Mouse (Mus musculus): ENCODE measurements around the gene Slit3. TPM values are rescaled to one million over a fixed set of nuclear protein-coding genes. Genes with fewer than 3 reads are reported as not detected.
A peak's percentile ranks its signal among the peaks of the same experiment; 100 is the strongest.

The Slit3 gene
- polyA plus RNA-seq, 1 experiment from 2014 or later, result 0.03 TPM

- no peak for ATAC-seq
Observed at GRCm38 (mm10) chr11:35096538-35096937, 24.5 kb upstream of the Slit3 start.

GRCm38 (mm10) chr11:35109781-35110180 lies 11.2 kb upstream of the Slit3 start:
- DNase-seq (ENCODE audit: low read depth, low spot score) (no peak), ATAC-seq (no peak)
- POLR2A ChIA-PET, result no interaction called here
- H3K27me3 ChIP-seq, result no peaks in the 10 kb centered on the region
- CTCF ChIA-PET, result no interaction called here
- in situ Hi-C loops (cut with MboI; ENCODE audit: low pct_unique_long_range_greater_than_20kb), result no loop called here
- TF ChIP-seq CTCF (IDR thresholded peaks at IDR 0.05), result no peak

More at GRCm38 (mm10) chr11:35096538-35096937, 24.5 kb upstream of the Slit3 start:
- ChIA-PET CTCF (no interaction called here), POLR2A (no interaction called here)
- TF ChIP-seq CTCF (IDR thresholded peaks at IDR 0.05), result no peak
- no peaks in the 10 kb centered on the region for H3K27me3 ChIP-seq
- no peak for DNase-seq (ENCODE audit: low read depth, low spot score)
- in situ Hi-C loops (cut with MboI; ENCODE audit: low pct_unique_long_range_greater_than_20kb), result no loop called here

- no peak for ATAC-seq
- ChIA-PET CTCF (no interaction called here), POLR2A (no interaction called here)
- DNase-seq (ENCODE audit: low read depth, low spot score), result no peak
- in situ Hi-C loops (cut with MboI; ENCODE audit: low pct_unique_long_range_greater_than_20kb), result no loop called here
- no peaks in the 10 kb centered on the region for H3K27me3 ChIP-seq
- no peak for TF ChIP-seq CTCF (IDR thresholded peaks at IDR 0.05)
Observed at GRCm38 (mm10) chr11:35110784-35111183, 10.2 kb upstream of the Slit3 start.

- no peaks in the 10 kb centered on the region for H3K27me3 ChIP-seq
- DNase-seq (ENCODE audit: low read depth, low spot score), result no peak
- in situ Hi-C loops (cut with MboI; ENCODE audit: low pct_unique_long_range_greater_than_20kb), result no loop called here
- POLR2A ChIA-PET, result no interaction called here
- no peak for ATAC-seq
- CTCF ChIA-PET, result no interaction called here
- no peak for TF ChIP-seq CTCF (IDR thresholded peaks at IDR 0.05)
Observed at GRCm38 (mm10) chr11:35113290-35113689, 7.7 kb upstream of the Slit3 start.

- in situ Hi-C loops (cut with MboI; ENCODE audit: low pct_unique_long_range_greater_than_20kb), result loop anchor here (5.0 kb wide), 1 partner anchor 296 kb away; no protein-coding TSS in a partner anchor
- ChIA-PET CTCF (no interaction called here), POLR2A (no interaction called here)
- DNase-seq (ENCODE audit: low read depth, low spot score) (no peak), ATAC-seq (no peak)
- H3K27me3 ChIP-seq, result peaks cover 5% of the 10 kb centered on the region
- no peak for TF ChIP-seq CTCF (IDR thresholded peaks at IDR 0.05)
Observed at GRCm38 (mm10) chr11:35116436-35116835, 4.6 kb upstream of the Slit3 start.

GRCm38 (mm10) chr11:35117871-35118270 lies 3.2 kb upstream of the Slit3 start:
- ATAC-seq, result no peak
- H3K27me3 ChIP-seq, result peaks cover 11% of the 10 kb centered on the region
- TF ChIP-seq CTCF (IDR thresholded peaks at IDR 0.05), result no peak
- CTCF ChIA-PET, result interaction anchor here (1.4 kb wide), 1 partner anchor 11 kb away, joined by 4 read pairs; no protein-coding TSS in a partner anchor
- in situ Hi-C loops (cut with MboI; ENCODE audit: low pct_unique_long_range_greater_than_20kb), result loop anchor here (5.0 kb wide), 1 partner anchor 294 kb away; no protein-coding TSS in a partner anchor
- DNase-seq (ENCODE audit: low read depth, low spot score), result no peak
- POLR2A ChIA-PET, result no interaction called here

GRCm38 (mm10) chr11:35118731-35119130 lies 2.3 kb upstream of the Slit3 start:
- in situ Hi-C loops (cut with MboI; ENCODE audit: low pct_unique_long_range_greater_than_20kb), result loop anchor here (5.0 kb wide), 1 partner anchor 294 kb away; no protein-coding TSS in a partner anchor
- ATAC-seq (no peak), DNase-seq (ENCODE audit: low read depth, low spot score) (no peak)
- TF ChIP-seq CTCF (IDR thresholded peaks at IDR 0.05), result no peak
- ChIA-PET CTCF (interaction anchor here (0.8 to 1.4 kb wide), 3 partner anchors 10 to 289 kb away, joined by 3 to 9 read pairs (median 4); no protein-coding TSS in a partner anchor), POLR2A (no interaction called here)
- peaks cover 19% of the 10 kb centered on the region for H3K27me3 ChIP-seq

GRCm38 (mm10) chr11:35119360-35119759 lies 1.7 kb upstream of the Slit3 start:
- DNase-seq (ENCODE audit: low read depth, low spot score) (peak; percentile 15), ATAC-seq (peak; percentile 84)
- ChIA-PET CTCF (interaction anchor here (0.6 to 0.9 kb wide), 3 partner anchors 45 to 288 kb away, joined by 3 to 9 read pairs (median 3); no protein-coding TSS in a partner anchor), POLR2A (no interaction called here)
- peak; percentile 86 for TF ChIP-seq CTCF (IDR thresholded peaks at IDR 0.05)
- peaks cover 19% of the 10 kb centered on the region for H3K27me3 ChIP-seq
- in situ Hi-C loops (cut with MboI; ENCODE audit: low pct_unique_long_range_greater_than_20kb), result loop anchor here (5.0 kb wide), 1 partner anchor 293 kb away; no protein-coding TSS in a partner anchor

GRCm38 (mm10) chr11:35120076-35120475 lies 948 bp upstream of the Slit3 start:
- CTCF ChIA-PET, result interaction anchor here (0.6 kb wide), 1 partner anchor 44 kb away, joined by 3 read pairs; no protein-coding TSS in a partner anchor
- peaks cover 24% of the 10 kb centered on the region for H3K27me3 ChIP-seq
- POLR2A ChIA-PET, result no interaction called here
- ATAC-seq, result no peak
- in situ Hi-C loops (cut with MboI; ENCODE audit: low pct_unique_long_range_greater_than_20kb), result loop anchor here (10.0 kb wide), 1 partner anchor 575 kb away; no protein-coding TSS in a partner anchor
- no peak for TF ChIP-seq CTCF (IDR thresholded peaks at IDR 0.05)
- no peak for DNase-seq (ENCODE audit: low read depth, low spot score)

GRCm38 (mm10) chr11:35121611-35121959 lies 561 bp downstream of the Slit3 start:
- CTCF ChIA-PET, result no interaction called here
- no peak for ATAC-seq
- peaks cover 24% of the 10 kb centered on the region for H3K27me3 ChIP-seq
- TF ChIP-seq CTCF (IDR thresholded peaks at IDR 0.05), result no peak
- POLR2A ChIA-PET, result no interaction called here
- in situ Hi-C loops (cut with MboI; ENCODE audit: low pct_unique_long_range_greater_than_20kb), result loop anchor here (10.0 kb wide), 1 partner anchor 573 kb away; no protein-coding TSS in a partner anchor
- no peak for DNase-seq (ENCODE audit: low read depth, low spot score)

GRCm38 (mm10) chr11:35122091-35122811 lies 1.2 kb downstream of the Slit3 start:
- in situ Hi-C loops (cut with MboI; ENCODE audit: low pct_unique_long_range_greater_than_20kb), result loop anchor here (10.0 kb wide), 1 partner anchor 573 kb away; no protein-coding TSS in a partner anchor
- no peak for DNase-seq (ENCODE audit: low read depth, low spot score)
- H3K27me3 ChIP-seq, result peaks cover 24% of the 10 kb centered on the region
- CTCF ChIA-PET, result no interaction called here
- no peak for TF ChIP-seq CTCF (IDR thresholded peaks at IDR 0.05)
- ATAC-seq, result no peak
- POLR2A ChIA-PET, result no interaction called here

All from Patski (cell line).